Mouse (Mus musculus) myocyte (in vitro differentiated cells): Measurements from ENCODE around the gene Rapgef4.

Experiments used
- POLR2A ChIP-seq: IDR thresholded peaks from one replicate; pipeline ENCODE4 v1.6.1; 2011; ENCODE audit warnings: low read depth, mild to moderate bottlenecking, control low read depth, moderate library complexity; ENCODE audit not compliant: insufficient read length
- TCF12 ChIP-seq: IDR thresholded peaks from one replicate; pipeline ENCODE4 v1.6.1; 2011; ENCODE audit warnings: mild to moderate bottlenecking, control low read depth; ENCODE audit not compliant: poor library complexity, insufficient read depth, severe bottlenecking

DNA sequence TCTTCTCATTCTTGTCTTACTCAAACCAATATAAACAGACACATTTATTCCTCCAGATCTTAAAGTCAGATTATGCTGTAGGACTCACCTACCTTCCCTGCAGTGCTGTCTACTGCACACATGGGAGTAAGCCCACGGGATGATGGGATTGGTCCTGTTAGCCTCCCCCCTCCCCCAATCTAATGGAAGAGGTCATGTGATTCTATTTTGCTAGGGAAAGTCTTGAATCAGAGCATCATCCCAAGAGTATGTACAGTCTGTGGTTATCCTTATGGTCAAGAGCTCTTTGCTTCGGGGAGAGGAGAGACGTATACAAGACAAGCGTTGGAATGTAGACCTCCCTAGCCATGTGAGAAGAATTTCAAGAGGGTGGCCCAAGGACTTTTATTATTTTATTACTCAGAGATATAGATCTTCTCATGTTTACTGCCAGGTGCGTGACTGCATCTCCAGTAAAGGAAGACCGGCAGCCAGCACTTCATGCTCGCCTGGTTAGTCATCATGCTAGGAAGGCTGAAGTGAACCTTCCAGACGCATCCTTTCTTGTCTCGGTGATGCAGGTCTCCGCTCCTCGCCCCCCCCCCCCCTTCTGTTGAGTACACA lies 308.0 kb downstream of the Rapgef4 start:
- TF ChIP-seq POLR2A: no peak
- no peak for TF ChIP-seq TCF12
